Comparison of ENCODE assay signal across 32 mouse cellular contexts in the genomic region with DNA sequence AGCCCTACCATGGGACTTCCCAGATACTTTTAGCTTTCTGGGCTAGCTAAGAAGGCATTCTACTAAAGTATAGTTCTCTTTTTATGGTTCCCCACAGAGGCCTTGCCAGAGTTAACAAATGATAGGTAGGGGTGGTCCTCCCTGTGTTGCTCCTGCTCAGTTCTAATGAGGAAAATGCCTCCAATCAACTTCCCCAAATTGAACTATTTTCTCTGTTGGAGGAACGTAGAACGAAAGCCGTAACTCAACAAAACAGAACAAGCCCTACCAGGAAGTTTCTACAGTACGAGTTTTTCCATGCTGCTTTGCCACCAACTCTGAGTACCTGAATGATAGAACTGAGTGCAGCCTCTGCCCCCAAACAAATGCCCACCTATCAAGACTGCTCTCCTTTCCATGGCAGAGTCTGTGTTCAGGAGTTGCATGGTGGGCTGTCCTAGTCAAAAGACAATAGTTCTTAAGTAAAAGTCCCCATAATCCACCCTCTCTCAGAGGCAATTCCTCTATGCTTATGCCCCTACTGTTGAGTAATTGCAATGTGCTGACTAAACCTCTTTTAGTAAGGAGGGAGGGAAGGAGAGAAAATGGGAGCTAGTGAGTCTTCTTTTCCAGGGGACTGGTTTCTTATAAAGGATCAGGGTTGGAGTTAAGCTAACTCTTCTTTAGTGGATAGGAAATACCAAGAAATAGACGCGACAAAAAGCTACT. TPM values are rescaled to one million over a fixed set of nuclear protein-coding genes. Genes with fewer than 3 reads are reported as not detected.
DNase-seq lines count a peak whose midpoint lies in the region; ATAC-seq and TF ChIP-seq lines count a peak whose summit lies in the region.
"Had no signal": no experiment of that assay in that cellular context is flagged by ENCODE, and none has a peak within 500 bp of the region (broad histone marks: within the 10 kb centered on the region; RNA-seq: fewer than 3 reads in every experiment).

No protein-coding gene starts in this region.

- WGBS in liver, adult 2 months, result 91% methylated on average over 6 of the region's 6 CpGs
- WGBS in liver, postnatal 0 days (ENCODE audit: insufficient replicate concordance), result 68% methylated on average over 6 of the region's 6 CpGs
- WGBS in forebrain, embryonic 16.5 days, result 83% methylated on average over 6 of the region's 6 CpGs

- no peak for TF ChIP-seq POLR2A in liver, adult 2 months (IDR thresholded peaks at IDR 0.05; ENCODE audit: extremely low read depth, insufficient read depth, low read length)

- H3K9ac ChIP-seq in liver, adult 2 months (ENCODE audit: low read depth, low read length), result no peak overlapping the region
- no peak overlapping the region for H3K9ac ChIP-seq in liver, postnatal 0 days (replicated peaks)
- H3K9ac ChIP-seq in forebrain, embryonic 16.5 days (replicated peaks; ENCODE audit: low read depth, low read length), result no peak overlapping the region
- H3K9ac ChIP-seq: heart, embryonic 13.5 days; hindbrain, embryonic 15.5 days; limb, embryonic 15.5 days; liver, embryonic 14.5 days; lung, embryonic 15.5 days; neural tube, embryonic 15.5 days had no signal

- TF ChIP-seq EP300 in liver, postnatal 0 days (IDR thresholded peaks at IDR 0.05; ENCODE audit: low read depth), result no peak

- H3K27ac ChIP-seq in liver, adult 2 months (replicated peaks; ENCODE audit: insufficient read depth, low read depth, low read length), result peak overlapping the region; percentile 21; the same call in 1 of the 2 replicates
- no peak overlapping the region for H3K27ac ChIP-seq in liver, postnatal 0 days (ENCODE audit: low read depth)
- no peak overlapping the region for H3K27ac ChIP-seq in forebrain, embryonic 16.5 days (ENCODE audit: low read length)
- H3K27ac ChIP-seq: heart, embryonic 13.5 days; hindbrain, embryonic 10.5 days; hindbrain, embryonic 15.5 days; limb, embryonic 10.5 days; limb, embryonic 15.5 days; liver, embryonic 14.5 days; lung, embryonic 15.5 days; neural tube, embryonic 15.5 days had no signal

- no peak for DNase-seq in liver, adult 2 months (ENCODE audit: extremely low read depth, low read depth, low spot score)
- no peak for DNase-seq in liver, postnatal 0 days
- no peak for DNase-seq in adrenal gland, postnatal 25 days
- no peak for DNase-seq in retina, postnatal 1 day
- DNase-seq: adrenal gland, adult 2 months; cerebellum, adult 11-12 months; cerebellum, adult 9-11 months; gastrocnemius, postnatal 14 days; heart, postnatal 10 days; kidney, adult 11 months; kidney, postnatal 14 days; layer of hippocampus, adult 9-11 months; midbrain, embryonic 14.5 days; right cerebral cortex, adult 18-20 months; thymus, postnatal 36 days had no signal

- no peak overlapping the region for H3K4me2 ChIP-seq in liver, postnatal 0 days (ENCODE audit: low read depth, low read length)
- H3K4me2 ChIP-seq in forebrain, embryonic 16.5 days (ENCODE audit: low read length), result no peak overlapping the region
- H3K4me2 ChIP-seq: heart, embryonic 13.5 days; hindbrain, embryonic 15.5 days; limb, embryonic 15.5 days; lung, embryonic 15.5 days; neural tube, embryonic 15.5 days had no signal

- H3K4me1 ChIP-seq in liver, adult 2 months (ENCODE audit: control insufficient read depth, insufficient read depth, low read length), result peaks cover 35% of the 10 kb centered on the region
- H3K4me1 ChIP-seq in liver, postnatal 0 days (ENCODE audit: insufficient read depth), result peaks cover 26% of the 10 kb centered on the region
- no peaks in the 10 kb centered on the region for H3K4me1 ChIP-seq in forebrain, embryonic 16.5 days (replicated peaks; ENCODE audit: control insufficient read depth, insufficient read depth, low read length)
- H3K4me1 ChIP-seq: hindbrain, embryonic 10.5 days; limb, embryonic 10.5 days; limb, embryonic 15.5 days; lung, embryonic 15.5 days had no signal

- ATAC-seq in liver, postnatal 0 days, result no peak
- ATAC-seq in common myeloid progenitor, adult 5-6 weeks (replicated peaks; ENCODE audit: low read depth, poor library complexity, severe bottlenecking), result peak; percentile 73
- ATAC-seq in megakaryocyte progenitor cell, adult 5-6 weeks (replicated peaks; ENCODE audit: poor library complexity), result peak; percentile 82
- no peak for ATAC-seq in forebrain, embryonic 16.5 days
- ATAC-seq: activated CD4-positive, CD25-positive, alpha-beta regulatory T cell, adult 4 months; inflammation-experienced regulatory T-cells, adult 6 months had no signal

- no peaks in the 10 kb centered on the region; the same call in 1 of the 2 replicates for H3K36me3 ChIP-seq in liver, adult 2 months (ENCODE audit: control insufficient read depth, insufficient read depth, low read length)
- no peaks in the 10 kb centered on the region; the same call in 1 of the 2 replicates for H3K36me3 ChIP-seq in liver, postnatal 0 days (replicated peaks; ENCODE audit: insufficient read depth, low read length)
- no peaks in the 10 kb centered on the region for H3K36me3 ChIP-seq in forebrain, embryonic 16.5 days (ENCODE audit: control insufficient read depth, insufficient read depth)
- H3K36me3 ChIP-seq: hindbrain, embryonic 15.5 days; limb, embryonic 15.5 days; lung, embryonic 15.5 days; neural tube, embryonic 15.5 days had no signal

- no peaks in the 10 kb centered on the region for H3K27me3 ChIP-seq in liver, adult 2 months (ENCODE audit: control insufficient read depth, insufficient read depth, low read length)
- H3K27me3 ChIP-seq in liver, postnatal 0 days (ENCODE audit: insufficient read depth, low read length), result no peaks in the 10 kb centered on the region
- no peaks in the 10 kb centered on the region for H3K27me3 ChIP-seq in forebrain, embryonic 16.5 days (replicated peaks; ENCODE audit: control insufficient read depth, insufficient read depth, low read length)
- H3K27me3 ChIP-seq: heart, embryonic 13.5 days; hindbrain, embryonic 15.5 days; limb, embryonic 15.5 days; lung, embryonic 15.5 days; neural tube, embryonic 15.5 days had no signal

- no peak for TF ChIP-seq CTCF in liver, adult 2 months (IDR thresholded peaks at IDR 0.05; ENCODE audit: low read depth, low read length)
- no peak for TF ChIP-seq CTCF in liver, postnatal 0 days (IDR thresholded peaks at IDR 0.05; ENCODE audit: low read depth)

- H3K79me2 ChIP-seq in liver, adult 2 months (ENCODE audit: control insufficient read depth, insufficient read depth, low read length), result peaks cover 31% of the 10 kb centered on the region

- no peaks in the 10 kb centered on the region for H3K9me3 ChIP-seq in liver, postnatal 0 days (ENCODE audit: low read length)
- H3K9me3 ChIP-seq in forebrain, embryonic 16.5 days (ENCODE audit: control insufficient read depth, low read length), result no peaks in the 10 kb centered on the region
- H3K9me3 ChIP-seq: heart, embryonic 13.5 days; hindbrain, embryonic 10.5 days; hindbrain, embryonic 15.5 days; limb, embryonic 10.5 days; limb, embryonic 15.5 days; lung, embryonic 15.5 days; neural tube, embryonic 15.5 days had no signal

- no peak overlapping the region for H3K4me3 ChIP-seq in liver, adult 2 months (ENCODE audit: insufficient read depth, low read depth, low read length)
- no peak overlapping the region for H3K4me3 ChIP-seq in liver, postnatal 0 days (ENCODE audit: low read depth, low read length)
- H3K4me3 ChIP-seq in forebrain, embryonic 16.5 days (replicated peaks; ENCODE audit: low read length), result no peak overlapping the region
- H3K4me3 ChIP-seq: erythroblast, embryonic 14.5 days; heart, embryonic 13.5 days; hindbrain, embryonic 10.5 days; hindbrain, embryonic 15.5 days; limb, embryonic 10.5 days; limb, embryonic 15.5 days; lung, embryonic 15.5 days; neural tube, embryonic 15.5 days had no signal

RNA-seq across cellular contexts. Expression of a gene that starts 19.3 kb away (rescaled TPM):
- total RNA-seq in liver, adult 2 months (2014; rRNA removed), result 36.9 and 40.9 TPM in 2 replicates
- 29.4 and 44.5 TPM in 2 replicates for polyA plus RNA-seq in liver, adult 2 months (2012; rRNA removed)
- 44.2 and 46.0 TPM in 2 replicates for polyA plus RNA-seq in liver, postnatal 0 days (2015; fragmentation: Nextera tagmentation; extraction: Ambion mirVana)
- total RNA-seq in common myeloid progenitor, adult 5-6 weeks (2017), result 14.5 and 20.0 TPM in 2 replicates
- 20.1 and 21.5 TPM in 2 replicates for total RNA-seq in megakaryocyte progenitor cell, adult 5-6 weeks (2015)
- 5.1 and 7.0 TPM in 2 replicates for total RNA-seq in megakaryocyte progenitor cell, adult 5-6 weeks (2017)
- 58.3 and 58.5 TPM in 2 replicates for polyA plus RNA-seq in forebrain, embryonic 16.5 days (2015; fragmentation: Nextera tagmentation; extraction: Ambion mirVana)
- 59.3 and 70.6 TPM in 2 replicates for total RNA-seq in adrenal gland, postnatal 25 days (2021)

RNA-seq across cellular contexts. Expression of a gene that starts 47.9 kb away (rescaled TPM):
- 0.37 TPM in 1 of 2 replicates, not detected in the other for total RNA-seq in liver, adult 2 months (2014; rRNA removed)
- polyA plus RNA-seq in liver, adult 2 months (2012; rRNA removed), result not detected in 2 replicates
- 0.05 and 0.53 TPM in 2 replicates for polyA plus RNA-seq in liver, postnatal 0 days (2015; fragmentation: Nextera tagmentation; extraction: Ambion mirVana)
- not detected in 2 replicates for total RNA-seq in common myeloid progenitor, adult 5-6 weeks (2017)
- total RNA-seq in megakaryocyte progenitor cell, adult 5-6 weeks (2015), result not detected in 2 replicates
- not detected in 2 replicates for total RNA-seq in megakaryocyte progenitor cell, adult 5-6 weeks (2017)
- polyA plus RNA-seq in forebrain, embryonic 16.5 days (2015; fragmentation: Nextera tagmentation; extraction: Ambion mirVana), result not detected in 2 replicates
- total RNA-seq in adrenal gland, postnatal 25 days (2021), result 0.46 TPM in 1 of 2 replicates, not detected in the other
- total RNA-seq: left cerebral cortex, postnatal 10 days had no signal
- polyA plus RNA-seq: activated CD4-positive, CD25-positive, alpha-beta regulatory T cell, adult 4 months; adrenal gland, adult 2 months; erythroblast, embryonic 14.5 days; forebrain, embryonic 11.5 days; hindbrain, embryonic 10.5 days; hindbrain, embryonic 15.5 days; inflammation-experienced regulatory T-cells, adult 6 months; kidney, embryonic 14.5 days; midbrain, embryonic 14.5 days had no signal

Comparison
In these comparisons a context has a peak if more than half of its experiments do, and no peak if none do; other contexts are left out.
1. ATAC-seq: peak in common myeloid progenitor, adult 5-6 weeks (single experiment) and megakaryocyte progenitor cell, adult 5-6 weeks (single experiment); none in liver, postnatal 0 days (single experiment) and forebrain, embryonic 16.5 days (single experiment).